ENCODE assay signal across 9 mouse cellular contexts in the genomic region with DNA sequence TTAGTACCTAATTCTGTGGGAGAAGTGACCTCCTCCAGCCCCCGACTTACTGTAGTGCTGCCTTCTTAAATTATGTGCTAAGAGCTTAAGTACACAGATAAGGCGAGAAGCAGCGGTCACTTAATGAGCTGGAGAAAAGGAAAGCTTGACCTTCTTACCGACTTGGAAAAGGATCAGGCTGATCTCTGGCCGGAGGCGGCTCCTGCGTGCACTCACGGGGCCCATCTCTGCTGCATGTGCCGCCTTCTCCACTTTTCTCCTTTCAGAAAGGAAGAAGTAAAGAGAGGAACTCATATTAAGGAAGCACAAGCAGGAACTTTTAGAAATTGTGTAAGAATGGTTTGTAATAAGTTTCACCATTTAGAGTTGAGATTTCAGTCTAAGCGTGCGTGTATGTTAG. TPM values are rescaled to one million over a fixed set of nuclear protein-coding genes. Genes with fewer than 3 reads are reported as not detected.
DNase-seq lines count a peak whose midpoint lies in the region; ATAC-seq lines count a peak whose summit lies in the region.
"Had no signal": no experiment of that assay in that cellular context is flagged by ENCODE, and none has a peak within 500 bp of the region (broad histone marks: within the 10 kb centered on the region; RNA-seq: fewer than 3 reads in every experiment).

A gene (minus strand): TSS at position 292 of the 400 bp plus-strand sequence.

- ATAC-seq in heart, embryonic 14.5 days (ENCODE audit: insufficient number of reproducible peaks, insufficient read depth, low FRiP score, low read depth): no peak
- no peak for ATAC-seq in liver, embryonic 11.5 days (replicated peaks; ENCODE audit: low FRiP score)

- peaks cover 57% of the 10 kb centered on the region for H3K36me3 ChIP-seq in heart, embryonic 14.5 days (ENCODE audit: control insufficient read depth, insufficient read depth, low read length)
- peaks cover 18% of the 10 kb centered on the region for H3K36me3 ChIP-seq in liver, embryonic 11.5 days (ENCODE audit: control insufficient read depth, insufficient read depth, low read length)

- H3K4me3 ChIP-seq in heart, embryonic 14.5 days (ENCODE audit: control insufficient read depth in 1 of 2, insufficient read depth in 1 of 2, low read depth in 1 of 2, low read length in 2 of 2): no peak within 1 kb of the TSS
- no peak within 1 kb of the TSS for H3K4me3 ChIP-seq in liver, embryonic 11.5 days (ENCODE audit: low read depth, low read length)
- H3K4me3 ChIP-seq: neural tube, embryonic 13.5 days had no signal

- peak within 1 kb of the TSS; percentile 11; the same call in 1 of the 2 replicates for H3K9ac ChIP-seq in heart, embryonic 14.5 days (ENCODE audit: low read length)
- no peak within 1 kb of the TSS for H3K9ac ChIP-seq in liver, embryonic 11.5 days (ENCODE audit: low read depth, low read length)
- H3K9ac ChIP-seq: neural tube, embryonic 13.5 days had no signal

- no peaks in the 10 kb centered on the region for H3K27me3 ChIP-seq in heart, embryonic 14.5 days (ENCODE audit: control insufficient read depth, insufficient read depth, low read length)
- no peaks in the 10 kb centered on the region for H3K27me3 ChIP-seq in liver, embryonic 11.5 days (replicated peaks; ENCODE audit: control insufficient read depth, insufficient read depth, low read length)
- H3K27me3 ChIP-seq: neural tube, embryonic 13.5 days had no signal

- peak within 1 kb of the TSS; percentile 29 to 57 for H3K27ac ChIP-seq in heart, embryonic 14.5 days (replicated peaks in 1 of 2; ENCODE audit: control insufficient read depth in 1 of 2, insufficient read depth in 1 of 2, low read depth in 2 of 2, low read length in 2 of 2)
- no peak within 1 kb of the TSS; the same call in 1 of the 2 replicates for H3K27ac ChIP-seq in liver, embryonic 11.5 days (ENCODE audit: low read depth, low read length)
- H3K27ac ChIP-seq: neural tube, embryonic 13.5 days had no signal

- DNase-seq in heart, adult 11 months: peak; percentile 95
- DNase-seq in heart, postnatal 4 days: no peak
- DNase-seq in liver, embryonic 11.5 days (ENCODE audit: low spot score): no peak
- DNase-seq in monocyte, adult 2 months (ENCODE audit: low read depth in 1 of 2, low spot score in 2 of 2): peak; percentile 51 to 68
- no peak for DNase-seq in frontal cortex, postnatal 10 days (ENCODE audit: low spot score in 2 of 2)
- DNase-seq in right cerebral cortex, adult 2 months (ENCODE audit: low spot score in 2 of 2): no peak
- no peak for DNase-seq in gastrocnemius, postnatal 25 days

- 38% methylated on average over 11 of the region's 11 CpGs for WGBS in heart, embryonic 14.5 days
- 58% methylated on average over 11 of the region's 11 CpGs for WGBS in liver, embryonic 11.5 days

- no peaks in the 10 kb centered on the region for H3K9me3 ChIP-seq in heart, embryonic 14.5 days (ENCODE audit: control insufficient read depth, low read length)
- no peaks in the 10 kb centered on the region for H3K9me3 ChIP-seq in liver, embryonic 11.5 days (ENCODE audit: control insufficient read depth, low read length)
- H3K9me3 ChIP-seq: neural tube, embryonic 13.5 days had no signal

- peaks cover 10 to 19% of the 10 kb centered on the region in 2 experiments for H3K4me1 ChIP-seq in heart, embryonic 14.5 days (ENCODE audit: control insufficient read depth in 2 of 2, insufficient read depth in 2 of 2, low read length in 2 of 2)
- no peaks in the 10 kb centered on the region for H3K4me1 ChIP-seq in liver, embryonic 11.5 days (replicated peaks; ENCODE audit: control insufficient read depth, insufficient read depth, low read length)

- H3K4me2 ChIP-seq in heart, embryonic 14.5 days (ENCODE audit: low read length): no peak within 1 kb of the TSS
- no peak within 1 kb of the TSS for H3K4me2 ChIP-seq in liver, embryonic 11.5 days
- H3K4me2 ChIP-seq: neural tube, embryonic 13.5 days had no signal

RNA-seq across cellular contexts. Expression of the gene that starts here (rescaled TPM):
- under 1 TPM; 0.48 to 0.81 TPM for total RNA-seq in heart, postnatal 4 days (2021)
- polyA plus RNA-seq in heart, embryonic 14.5 days (2014; fragmentation: Nextera tagmentation; extraction: Ambion mirVana): 1.4 and 1.5 TPM in 2 replicates
- polyA plus RNA-seq in liver, embryonic 11.5 days (2014; fragmentation: Nextera tagmentation; extraction: Ambion mirVana): 8.4 and 10.2 TPM in 2 replicates
- under 1 TPM; 0.28 to 0.43 TPM for total RNA-seq in gastrocnemius, postnatal 25 days (2021)

Comparison
In these comparisons a context has a peak if more than half of its experiments do, and no peak if none do; other contexts are left out.
1. DNase-seq: peak in heart, adult 11 months (single experiment) and monocyte, adult 2 months (2 of 2); none in heart, postnatal 4 days (single experiment), liver, embryonic 11.5 days (single experiment), frontal cortex, postnatal 10 days (0 of 2), right cerebral cortex, adult 2 months (0 of 2) and gastrocnemius, postnatal 25 days (single experiment).